8 mouse cellular contexts compared by ENCODE assay signal in genomic region chr13:54797356-54797755, GRCm38 (mm10). TPM values are rescaled to one million over a fixed set of nuclear protein-coding genes. Genes with fewer than 3 reads are reported as not detected.
DNase-seq lines count a peak whose midpoint lies in the region; ATAC-seq and TF ChIP-seq lines count a peak whose summit lies in the region.
"Had no signal": no experiment of that assay in that cellular context is flagged by ENCODE, and none has a peak within 500 bp of the region (broad histone marks: within the 10 kb centered on the region; RNA-seq: fewer than 3 reads in every experiment).

No protein-coding gene starts in this region.

- no peak overlapping the region for H3K4me3 ChIP-seq in kidney, adult 2 months (ENCODE audit: insufficient read depth, low read depth, low read length)
- no peak overlapping the region for H3K4me3 ChIP-seq in kidney, embryonic 14.5 days (ENCODE audit: low read length)
- no peak overlapping the region for H3K4me3 ChIP-seq in C2C12 (ENCODE audit: insufficient read depth, poor library complexity, severe bottlenecking)
- no peak overlapping the region for H3K4me3 ChIP-seq in ES-Bruce4 (ENCODE audit: low read depth, low read length)
- H3K4me3 ChIP-seq: limb, embryonic 15.5 days had no signal

- H3K79me3 ChIP-seq in C2C12 (ENCODE audit: low read depth), result no peaks in the 10 kb centered on the region

- DNase-seq in kidney, adult 2 months, result peak; percentile 59
- DNase-seq in embryo, embryonic 11 days, result peak; percentile 66
- DNase-seq in lung, postnatal 14 days, result peak; percentile 33
- DNase-seq in urinary bladder, adult 2 months (ENCODE audit: low spot score), result no peak

- no peaks in the 10 kb centered on the region for H3K36me3 ChIP-seq in kidney, adult 2 months (ENCODE audit: control insufficient read depth, insufficient read depth, low read length)
- H3K36me3 ChIP-seq in kidney, embryonic 14.5 days (ENCODE audit: control insufficient read depth, insufficient read depth, low read length), result no peaks in the 10 kb centered on the region
- H3K36me3 ChIP-seq in C2C12 (ENCODE audit: control insufficient read depth, insufficient read depth), result no peaks in the 10 kb centered on the region
- H3K36me3 ChIP-seq in ES-Bruce4 (ENCODE audit: control insufficient read depth, insufficient read depth, low read length, poor library complexity, severe bottlenecking), result no peaks in the 10 kb centered on the region
- H3K36me3 ChIP-seq: limb, embryonic 15.5 days had no signal

- H3ac ChIP-seq in C2C12 (ENCODE audit: control insufficient read depth, insufficient read length, low read depth), result no peak overlapping the region

- no peak for TF ChIP-seq EP300 in ES-Bruce4 (IDR thresholded peaks at IDR 0.05; ENCODE audit: insufficient read depth, low read depth, low read length)

- H3K4me2 ChIP-seq in kidney, embryonic 14.5 days (replicated peaks; ENCODE audit: low read depth, low read length), result no peak overlapping the region
- H3K4me2 ChIP-seq: limb, embryonic 15.5 days had no signal

- TF ChIP-seq POLR2A in kidney, adult 2 months (IDR thresholded peaks at IDR 0.05; ENCODE audit: low read depth, low read length), result no peak
- no peak for TF ChIP-seq POLR2A in ES-Bruce4 (IDR thresholded peaks at IDR 0.05; ENCODE audit: insufficient read depth, low read length)

- H3K9ac ChIP-seq in kidney, embryonic 14.5 days (ENCODE audit: low read depth, low read length), result no peak overlapping the region
- H3K9ac ChIP-seq in ES-Bruce4 (ENCODE audit: low read depth, poor library complexity, severe bottlenecking), result no peak overlapping the region
- H3K9ac ChIP-seq: limb, embryonic 15.5 days had no signal

- no peak for ATAC-seq in kidney, embryonic 14.5 days (ENCODE audit: low FRiP score, low TSS enrichment)

- WGBS in kidney, adult 2 months, result 42% methylated on average over 4 of the region's 4 CpGs
- WGBS in kidney, embryonic 14.5 days, result 33% methylated on average over 4 of the region's 4 CpGs

- no peaks in the 10 kb centered on the region for H3K4me1 ChIP-seq in kidney, adult 2 months (ENCODE audit: control insufficient read depth, insufficient read depth, low read length)
- no peaks in the 10 kb centered on the region for H3K4me1 ChIP-seq in kidney, embryonic 14.5 days (ENCODE audit: control insufficient read depth, insufficient read depth, low read length)
- H3K4me1 ChIP-seq in ES-Bruce4 (ENCODE audit: control insufficient read depth, insufficient read depth, low read length), result peaks cover 1% of the 10 kb centered on the region
- H3K4me1 ChIP-seq: limb, embryonic 15.5 days had no signal

- no peak overlapping the region for H3K27ac ChIP-seq in kidney, adult 2 months (ENCODE audit: insufficient read depth, low read depth, low read length)
- no peak overlapping the region for H3K27ac ChIP-seq in kidney, embryonic 14.5 days (ENCODE audit: low read depth, low read length)
- no peak overlapping the region for H3K27ac ChIP-seq in ES-Bruce4 (ENCODE audit: insufficient read depth, low read length)
- H3K27ac ChIP-seq: limb, embryonic 15.5 days had no signal

- H3K79me2 ChIP-seq in C2C12 (ENCODE audit: control insufficient read depth, insufficient read depth), result no peaks in the 10 kb centered on the region

- TF ChIP-seq CTCF in kidney, adult 2 months (conservative IDR thresholded peaks at IDR 0.05; ENCODE audit: insufficient read depth, insufficient read length, low read depth, low read length), result peak; percentile 73
- TF ChIP-seq CTCF in C2C12 (IDR thresholded peaks at IDR 0.05; ENCODE audit: control insufficient read depth, insufficient read depth, insufficient read length) (peak; percentile 65), ES-Bruce4 (IDR thresholded peaks at IDR 0.05; ENCODE audit: low read depth, low read length) (peak; percentile 45)

- H3K9me3 ChIP-seq in kidney, embryonic 14.5 days (ENCODE audit: control insufficient read depth, low read length), result no peaks in the 10 kb centered on the region
- H3K9me3 ChIP-seq in ES-Bruce4 (replicated peaks; ENCODE audit: control insufficient read depth, insufficient read depth, low read length, poor library complexity, severe bottlenecking), result no peaks in the 10 kb centered on the region
- H3K9me3 ChIP-seq: limb, embryonic 15.5 days had no signal

- H3K27me3 ChIP-seq in kidney, adult 2 months (replicated peaks; ENCODE audit: control insufficient read depth, insufficient read depth, low read length), result no peaks in the 10 kb centered on the region
- H3K27me3 ChIP-seq in kidney, embryonic 14.5 days (ENCODE audit: control insufficient read depth, insufficient read depth, low read length), result peaks cover 6% of the 10 kb centered on the region
- H3K27me3 ChIP-seq in C2C12 (ENCODE audit: control insufficient read depth, insufficient read depth, insufficient read length) (peaks cover 10% of the 10 kb centered on the region), ES-Bruce4 (ENCODE audit: control insufficient read depth, insufficient read depth, low read length, poor library complexity, severe bottlenecking) (no peaks in the 10 kb centered on the region)

TF ChIP-seq in C2C12, 6 proteins besides CTCF, POLR2A, EP300 and RAD21:
- TF ChIP-seq USF1 (IDR thresholded peaks at IDR 0.05; ENCODE audit: low read depth) (no peak), FOSL1 (IDR thresholded peaks at IDR 0.05; ENCODE audit: insufficient read depth, low read length, poor library complexity, severe bottlenecking) (no peak), MYOD1 (IDR thresholded peaks at IDR 0.05; ENCODE audit: control insufficient read depth, insufficient read length, low read depth) (no peak), MYOG (IDR thresholded peaks at IDR 0.05; ENCODE audit: control insufficient read depth, extremely low read depth, insufficient read length) (no peak), MAX (IDR thresholded peaks at IDR 0.05) (no peak), CEBPB (IDR thresholded peaks at IDR 0.05; ENCODE audit: low read depth) (no peak)

RNA-seq across cellular contexts. Expression of gene Tspan17, which starts 8.2 kb away (rescaled TPM):
- polyA plus RNA-seq in kidney, adult 2 months (2012; rRNA removed), result 10.0 and 12.6 TPM in 2 replicates
- 5.2 and 6.4 TPM in 2 replicates for polyA plus RNA-seq in kidney, embryonic 14.5 days (2014; fragmentation: Nextera tagmentation; extraction: Ambion mirVana)
- polyA plus RNA-seq in C2C12 (2012; fragmentation: generic; extraction: Trizol) (26.6 TPM), ES-Bruce4 (2011; ENCODE audit: insufficient read depth, insufficient read length, low read depth, missing spikeins) (7.0 and 12.3 TPM in 2 replicates)
- polyA plus RNA-seq in urinary bladder, adult 2 months (2012; rRNA removed), result 33.0 and 37.0 TPM in 2 replicates

RNA-seq across cellular contexts. Expression of gene Eif4e1b, which starts 13.6 kb away (rescaled TPM):
- not detected in 2 replicates for polyA plus RNA-seq in kidney, adult 2 months (2012; rRNA removed)
- not detected in 2 replicates for polyA plus RNA-seq in kidney, embryonic 14.5 days (2014; fragmentation: Nextera tagmentation; extraction: Ambion mirVana)
- not detected for polyA plus RNA-seq in C2C12 (2012; fragmentation: generic; extraction: Trizol)
- polyA plus RNA-seq in ES-Bruce4 (2011; ENCODE audit: insufficient read depth, insufficient read length, low read depth, missing spikeins), result not detected in 2 replicates
- 0.21 and 0.34 TPM in 2 replicates for polyA plus RNA-seq in urinary bladder, adult 2 months (2012; rRNA removed)
- polyA plus RNA-seq: limb, embryonic 15.5 days had no signal

RNA-seq across cellular contexts. Expression of gene Sncb, which starts 31.0 kb away (rescaled TPM):
- 0.15 and 0.41 TPM in 2 replicates for polyA plus RNA-seq in kidney, adult 2 months (2012; rRNA removed)
- not detected in 2 replicates for polyA plus RNA-seq in kidney, embryonic 14.5 days (2014; fragmentation: Nextera tagmentation; extraction: Ambion mirVana)
- polyA plus RNA-seq in C2C12 (2012; fragmentation: generic; extraction: Trizol), result not detected
- 2.7 and 2.8 TPM in 2 replicates for polyA plus RNA-seq in ES-Bruce4 (2011; ENCODE audit: insufficient read depth, insufficient read length, low read depth, missing spikeins)
- polyA plus RNA-seq in urinary bladder, adult 2 months (2012; rRNA removed), result 0.08 and 0.18 TPM in 2 replicates

RNA-seq across cellular contexts. Expression of gene Gprin1, which starts 47.7 kb away (rescaled TPM):
- polyA plus RNA-seq in kidney, adult 2 months (2012; rRNA removed), result 0.03 and 0.04 TPM in 2 replicates
- polyA plus RNA-seq in kidney, embryonic 14.5 days (2014; fragmentation: Nextera tagmentation; extraction: Ambion mirVana), result 0.31 and 0.41 TPM in 2 replicates
- polyA plus RNA-seq in C2C12 (2012; fragmentation: generic; extraction: Trizol), result 0.20 TPM
- not detected in 2 replicates for polyA plus RNA-seq in ES-Bruce4 (2011; ENCODE audit: insufficient read depth, insufficient read length, low read depth, missing spikeins)
- polyA plus RNA-seq in urinary bladder, adult 2 months (2012; rRNA removed), result 0.07 and 0.10 TPM in 2 replicates
